Mouse (Mus musculus): ENCODE measurements at regions not wholly inside any gene's neighbourhood (a gene's known extent, or its start where the extent isn't known, plus 50 kb on each side); places are given as distances from the start of the nearest gene placed in this dataset.
A peak's percentile ranks its signal among the peaks of the same experiment; 100 is the strongest.
"Not testable (repeated sequence)": the region's sequence is repeated elsewhere in the genome, so short reads cannot be mapped to it uniquely, and the experiment has no call there.

DNA sequence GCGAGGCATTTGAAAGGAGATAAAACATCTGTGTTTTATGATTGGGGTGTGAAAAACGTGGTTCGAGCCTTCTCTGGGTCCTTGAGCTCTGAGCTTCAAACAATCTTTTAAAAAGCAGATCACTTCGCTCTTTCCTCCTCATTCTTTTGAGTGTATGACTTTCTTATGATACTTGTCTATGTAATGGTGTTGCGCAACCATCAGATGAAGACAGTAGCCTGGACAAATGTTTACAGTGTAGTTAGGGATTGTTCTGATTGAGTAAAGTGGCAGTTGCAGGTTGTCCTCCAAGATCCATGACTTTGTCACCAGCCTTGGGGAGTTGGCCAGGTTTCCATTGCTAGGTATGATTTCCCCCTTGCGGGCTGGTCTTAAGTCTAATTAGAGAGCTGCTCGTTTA, 116.1 kb upstream of the Pfn2 start:
- no peak for DNase-seq (ENCODE audit: low spot score)

DNA sequence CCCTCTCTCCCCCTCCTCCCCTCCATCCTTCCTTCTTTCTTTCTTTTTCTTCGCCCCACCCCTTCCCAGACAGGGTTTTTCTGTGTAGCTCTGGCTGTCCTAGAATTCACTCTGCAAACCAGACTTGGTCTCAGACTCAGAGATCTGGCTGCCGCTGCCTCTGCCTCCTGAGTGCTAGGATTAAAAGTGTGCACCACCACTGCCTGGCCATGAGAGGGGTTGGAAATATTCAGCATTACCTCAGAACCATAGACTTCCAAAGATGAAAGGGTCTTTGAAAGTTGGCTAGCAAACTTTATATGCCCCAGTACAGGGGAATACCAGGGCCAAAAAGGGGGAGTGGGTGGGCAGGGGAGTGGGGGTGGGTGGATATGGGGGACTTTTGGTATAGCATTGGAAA, 122.7 kb upstream of the Pfn2 start:
- not testable (repeated sequence) for DNase-seq (ENCODE audit: low spot score)

DNA sequence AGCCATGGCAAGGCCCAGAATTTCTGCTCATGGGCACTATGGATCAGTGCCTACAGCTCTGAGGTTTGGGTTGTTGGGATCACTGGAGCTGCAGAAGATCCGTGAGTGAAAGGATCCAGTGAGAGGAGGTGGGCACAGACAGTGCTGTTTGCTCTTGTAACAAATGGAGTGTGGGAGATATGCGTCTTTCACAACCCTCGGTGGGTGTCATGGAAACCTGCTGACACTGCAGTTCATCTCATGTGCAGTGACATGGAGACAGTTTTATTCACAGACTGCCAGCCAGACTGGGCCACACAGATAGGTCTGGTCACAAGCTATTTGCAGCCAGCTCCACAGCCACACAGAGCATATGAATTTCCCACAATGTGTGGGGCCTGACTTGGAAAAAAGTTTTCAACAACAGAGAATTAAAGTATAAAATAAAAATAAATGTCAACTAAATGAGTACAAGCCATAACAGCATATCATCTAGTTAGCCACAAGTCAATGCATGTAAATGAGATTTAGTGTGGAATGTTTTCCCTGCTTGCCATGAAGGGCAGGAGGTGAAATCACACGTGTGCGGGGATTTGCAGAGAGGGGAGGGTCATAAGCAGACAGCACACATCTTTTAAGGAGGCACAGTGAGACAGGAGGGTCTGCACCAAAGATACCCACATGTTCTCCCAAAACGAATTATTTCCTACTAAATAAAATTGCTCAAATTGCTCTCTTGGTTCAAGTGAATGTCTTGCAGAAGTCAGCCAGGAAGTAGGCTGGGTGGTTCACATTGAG, 124.8 kb upstream of the Pfn2 start:
- peak; percentile 20 for DNase-seq (ENCODE audit: low spot score)

DNA sequence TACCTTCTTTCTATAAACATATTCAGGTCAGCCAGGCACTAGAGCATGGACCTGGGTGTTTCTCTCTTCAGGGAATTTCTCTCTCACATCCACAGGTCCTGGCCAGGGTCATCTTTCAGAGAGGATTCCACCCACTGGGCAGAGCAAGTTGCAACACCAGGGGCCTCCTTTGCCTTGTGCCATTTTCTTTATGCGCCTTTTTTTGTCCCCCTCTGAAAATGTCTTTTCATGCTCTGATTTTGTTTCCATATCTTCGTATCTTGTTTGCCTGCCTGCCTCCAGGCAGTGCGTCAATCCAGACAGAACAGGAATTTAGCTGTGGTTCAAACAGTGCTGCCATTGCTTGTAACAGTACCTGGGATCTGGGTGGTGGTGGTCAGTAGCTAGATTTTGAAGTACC, 125.7 kb upstream of the Pfn2 start:
- no peak for DNase-seq (ENCODE audit: low spot score)

DNA sequence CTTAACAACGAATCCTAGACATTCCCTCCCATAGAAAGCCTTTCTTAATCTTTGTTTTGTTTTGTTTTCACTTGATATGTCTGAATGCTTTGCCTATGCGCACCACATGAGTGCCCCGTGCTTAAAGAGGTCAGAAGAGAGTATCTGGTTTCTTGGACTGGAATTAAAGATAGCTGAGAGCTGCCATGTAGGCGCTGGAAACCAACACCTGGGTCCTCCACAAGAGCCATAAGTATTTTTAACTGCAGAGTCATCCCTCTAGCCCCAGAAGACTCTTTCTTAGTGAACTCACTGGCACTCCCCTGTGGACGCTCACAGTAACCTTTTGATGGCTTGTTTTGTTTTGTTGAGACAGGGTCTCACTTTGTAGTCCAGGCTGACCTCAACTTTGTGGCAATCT, 127.5 kb upstream of the Pfn2 start:
- no peak for DNase-seq (ENCODE audit: low spot score)

DNA sequence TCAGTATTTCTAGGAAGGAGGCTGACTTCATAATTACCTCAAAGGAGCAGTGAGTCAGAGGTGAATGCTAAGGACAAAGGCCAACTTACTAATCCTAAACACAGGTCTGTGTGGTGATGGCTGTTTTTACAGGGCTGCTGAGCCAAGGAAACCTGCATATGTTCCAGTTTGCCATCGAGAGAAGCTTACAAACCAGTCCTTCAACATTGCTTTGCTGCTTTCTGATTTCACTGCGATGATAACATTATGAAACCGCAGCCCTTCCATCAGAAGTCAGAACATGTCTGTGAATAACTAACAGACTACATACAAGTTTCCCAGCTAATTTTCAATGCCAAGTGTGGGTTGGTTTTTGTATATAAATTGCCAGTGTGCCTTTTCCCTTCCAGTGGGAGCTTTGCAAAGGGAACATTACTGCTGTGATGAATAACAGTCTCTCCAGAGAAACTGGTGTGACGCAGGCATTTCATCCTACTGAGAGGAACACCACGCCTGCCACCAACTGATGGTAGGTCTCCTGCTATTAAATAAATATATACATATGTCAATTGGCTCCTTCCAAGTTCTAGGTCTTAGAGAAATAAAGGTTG, 128.9 kb upstream of the Pfn2 start:
- peak; percentile 21 for DNase-seq (ENCODE audit: low spot score)

DNA sequence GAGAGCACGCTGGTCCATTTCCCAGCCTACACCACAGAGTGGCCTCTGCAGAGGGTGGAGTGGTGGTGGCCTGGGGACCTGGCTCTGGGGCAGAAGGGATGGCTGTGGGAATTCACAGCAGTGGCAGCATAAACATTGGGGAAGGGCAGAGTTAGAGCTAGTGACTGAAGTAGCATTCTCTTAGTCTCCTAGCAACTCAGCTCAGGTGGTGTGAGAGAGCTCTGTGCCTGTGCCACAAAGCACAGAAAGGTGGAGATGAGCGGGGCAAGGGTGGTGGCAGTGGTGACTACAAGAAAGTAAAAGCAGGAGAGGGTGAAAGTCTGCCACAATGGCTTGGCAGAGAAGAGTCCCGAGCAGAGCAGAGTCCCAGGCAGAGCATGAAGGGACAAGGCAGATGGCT, 140.3 kb upstream of the Pfn2 start:
- DNase-seq (ENCODE audit: low spot score) = no peak

DNA sequence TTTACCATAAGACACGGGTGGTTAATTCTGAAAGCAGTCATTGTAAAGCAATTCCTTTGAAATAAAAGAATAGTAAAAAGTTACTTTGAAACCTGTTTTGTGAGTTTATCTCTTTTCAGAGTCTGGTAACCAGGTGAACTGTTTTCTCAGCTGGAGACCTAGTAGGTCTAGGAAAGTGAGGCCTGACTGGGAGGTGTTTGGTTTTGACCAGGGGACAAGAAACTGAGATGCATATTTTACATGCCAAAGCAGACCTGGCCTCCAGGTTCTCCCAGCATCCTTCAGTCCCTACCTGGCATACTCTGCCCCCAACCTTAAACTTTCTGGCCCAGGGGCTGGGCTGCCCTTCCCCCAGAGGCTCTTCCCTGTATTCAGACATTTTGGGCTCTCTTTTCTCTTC, 142.9 kb upstream of the Pfn2 start:
- DNase-seq (ENCODE audit: low spot score) = no peak

DNA sequence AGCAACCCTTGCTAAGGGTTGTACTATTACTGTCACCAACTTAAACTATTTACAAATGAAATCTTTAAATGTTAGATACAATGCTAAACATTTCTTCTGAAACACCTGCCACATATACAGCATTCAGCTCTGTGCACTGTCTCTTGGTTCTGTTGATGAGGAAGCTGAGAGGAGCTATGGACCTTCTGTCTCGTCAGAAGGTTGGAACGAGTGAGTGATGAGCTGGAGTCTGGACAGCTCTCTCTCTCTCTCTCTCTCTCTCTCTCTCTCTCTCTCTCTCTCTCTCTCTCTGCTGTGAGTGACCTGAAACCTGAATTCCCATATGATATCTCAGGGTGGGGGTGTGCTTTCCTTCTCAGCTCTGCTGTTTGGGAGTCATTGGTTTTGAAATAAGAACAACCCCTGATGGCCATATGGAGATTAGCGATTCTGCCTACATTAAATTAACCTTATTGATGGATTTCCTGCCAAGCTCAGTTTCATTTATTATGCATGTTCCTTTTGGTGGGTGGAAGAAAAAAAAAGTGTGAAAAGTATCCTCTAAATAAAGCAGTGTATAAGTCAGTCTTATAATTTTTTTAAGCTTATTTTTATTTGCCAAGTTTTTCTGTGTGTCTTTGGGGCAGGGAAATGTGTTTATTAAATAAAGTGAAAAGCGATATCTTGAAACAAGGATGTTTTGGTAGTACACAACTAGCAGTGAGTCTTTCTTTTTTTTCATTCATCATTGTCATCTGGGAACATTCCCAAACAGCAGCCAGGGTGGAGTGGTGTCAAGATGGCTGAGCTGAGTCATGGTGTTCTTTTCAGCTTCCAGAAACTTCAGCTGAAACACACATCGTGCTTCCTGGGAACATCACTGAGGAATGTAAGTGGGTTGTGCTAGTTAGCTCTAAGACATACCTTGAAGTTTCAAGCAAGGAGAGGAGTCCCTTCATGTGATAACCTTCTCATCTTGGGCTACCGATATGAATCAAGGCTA, 150.5 kb upstream of the Pfn2 start:
- peak; percentile 31 for DNase-seq (ENCODE audit: low spot score)

DNA sequence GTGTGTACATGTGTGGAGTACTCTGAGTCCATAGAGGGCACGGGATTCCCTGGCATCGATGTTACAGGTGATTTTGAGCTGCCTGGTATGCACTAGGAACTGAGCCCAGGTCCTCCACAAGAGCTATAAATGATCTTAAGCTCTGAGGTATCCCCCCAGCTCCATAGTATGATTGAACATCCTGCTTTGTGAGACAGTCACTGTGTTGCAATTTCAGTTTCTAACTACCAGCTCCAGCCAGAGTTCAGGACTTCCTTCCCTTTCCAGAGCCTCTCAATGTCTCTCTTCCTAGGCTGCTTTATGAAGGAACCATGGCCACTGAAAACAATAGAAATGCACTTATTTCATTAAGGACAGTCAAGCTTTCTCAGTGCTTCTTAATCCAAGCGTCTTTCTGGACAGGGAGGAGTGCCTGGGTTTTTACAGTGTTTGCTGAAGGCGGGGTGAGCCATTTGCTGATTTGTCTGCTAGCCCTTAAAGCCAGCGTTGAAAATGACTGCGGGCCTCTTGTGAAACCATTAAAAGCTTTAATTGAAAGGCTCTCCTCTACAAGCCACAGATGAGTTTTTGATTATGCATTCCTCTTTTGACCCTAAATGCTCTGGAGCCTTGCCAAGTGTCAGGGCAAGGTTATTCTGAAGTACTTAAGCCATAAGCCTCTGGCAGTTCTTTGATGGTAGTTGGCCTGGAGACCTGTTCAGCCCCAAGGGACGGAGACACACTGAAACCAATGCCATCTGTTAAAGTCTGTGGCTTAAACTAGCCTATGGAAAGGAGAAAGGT, 155.1 kb upstream of the Pfn2 start:
- no peak for DNase-seq (ENCODE audit: low spot score)

DNA sequence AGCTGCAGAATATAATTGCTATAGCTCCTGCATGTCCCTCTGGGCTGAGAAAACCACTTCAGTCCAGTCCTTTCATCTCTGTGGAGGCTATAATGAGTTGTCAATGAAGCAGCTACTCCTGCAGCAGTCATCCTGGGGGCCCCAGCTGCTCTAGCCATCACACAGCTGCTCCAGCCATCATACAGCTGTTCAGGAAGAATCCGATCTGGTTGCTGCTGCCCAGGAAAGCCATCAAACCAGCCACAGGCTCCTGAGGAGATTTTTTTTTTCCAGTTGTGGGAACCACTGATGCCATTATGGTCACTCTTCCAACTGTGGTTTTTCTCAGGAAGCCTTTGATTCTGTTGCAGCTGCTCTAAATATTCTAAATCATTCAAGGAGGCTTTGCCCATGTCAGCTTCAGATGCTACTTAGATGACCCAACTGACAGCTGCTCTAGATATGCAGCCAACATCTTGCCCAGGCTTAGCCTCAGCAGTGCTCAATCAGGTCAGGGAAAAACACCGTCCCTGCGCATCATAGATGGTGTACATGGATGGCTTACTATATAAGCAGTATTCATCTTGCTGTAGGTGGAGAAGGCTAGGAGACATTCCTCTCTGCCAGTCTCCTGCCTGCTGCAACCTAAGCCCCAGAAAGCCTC, 177.0 kb upstream of the Pfn2 start:
- DNase-seq (ENCODE audit: low spot score) = no peak

DNA sequence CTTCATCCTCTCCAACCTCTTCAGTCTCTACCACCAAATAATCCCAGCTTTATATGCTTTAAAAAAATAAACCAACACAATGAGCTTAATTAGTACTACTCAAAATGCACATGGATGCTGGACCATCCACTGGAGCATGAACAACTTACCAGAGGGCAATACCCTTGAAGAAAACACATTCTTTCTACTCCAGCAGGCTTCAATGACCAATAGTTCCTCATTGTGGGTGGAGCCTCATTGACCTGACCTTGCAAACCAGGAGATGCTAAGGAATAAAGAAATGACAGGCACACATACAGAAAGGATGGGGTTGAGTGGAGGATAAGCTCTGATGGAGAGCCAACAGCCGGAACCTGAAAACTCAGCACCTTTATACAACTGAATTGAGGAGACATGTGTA, 201.7 kb upstream of the Pfn2 start:
- no peak for DNase-seq (ENCODE audit: low spot score)

DNA sequence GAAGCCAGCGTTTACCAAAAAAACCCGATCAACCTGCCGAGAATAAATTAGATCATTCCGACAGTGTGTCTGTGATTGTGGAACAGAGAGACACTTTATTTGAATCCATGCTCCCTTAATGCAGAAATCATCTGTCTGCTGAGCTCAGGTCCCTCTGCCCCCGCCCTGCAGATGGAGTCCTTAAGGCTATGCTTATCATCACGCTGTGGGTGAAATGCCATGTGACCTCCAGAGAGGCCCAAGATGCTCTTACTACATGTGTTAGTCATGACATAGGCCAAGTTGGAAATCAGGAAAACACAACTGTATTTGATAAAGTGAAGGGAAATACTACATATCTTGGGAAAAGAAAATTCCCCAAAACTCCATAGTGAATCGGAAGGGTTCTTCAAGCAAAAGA, 206.8 kb upstream of the Pfn2 start:
- DNase-seq (ENCODE audit: low spot score) = no peak

DNA sequence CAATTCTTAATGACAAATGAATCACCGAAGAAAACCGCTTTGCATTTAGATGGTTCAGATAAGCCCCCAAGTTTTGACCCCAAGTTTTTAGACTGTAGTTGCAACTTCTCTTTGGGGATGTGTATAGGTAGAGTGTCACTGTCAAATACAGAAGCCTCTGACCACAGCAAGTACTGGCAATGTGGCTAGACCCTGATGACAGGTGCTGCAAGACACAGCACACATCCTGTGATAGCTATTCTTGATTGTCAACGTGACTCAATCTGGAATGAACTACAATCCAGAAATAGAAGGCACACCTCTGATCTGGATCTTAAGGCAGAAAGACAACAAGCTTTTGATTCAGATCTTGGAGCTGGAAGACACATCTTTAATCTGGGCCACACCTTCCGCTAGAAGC, 207.3 kb upstream of the Pfn2 start:
- DNase-seq (ENCODE audit: low spot score) = no peak

DNA sequence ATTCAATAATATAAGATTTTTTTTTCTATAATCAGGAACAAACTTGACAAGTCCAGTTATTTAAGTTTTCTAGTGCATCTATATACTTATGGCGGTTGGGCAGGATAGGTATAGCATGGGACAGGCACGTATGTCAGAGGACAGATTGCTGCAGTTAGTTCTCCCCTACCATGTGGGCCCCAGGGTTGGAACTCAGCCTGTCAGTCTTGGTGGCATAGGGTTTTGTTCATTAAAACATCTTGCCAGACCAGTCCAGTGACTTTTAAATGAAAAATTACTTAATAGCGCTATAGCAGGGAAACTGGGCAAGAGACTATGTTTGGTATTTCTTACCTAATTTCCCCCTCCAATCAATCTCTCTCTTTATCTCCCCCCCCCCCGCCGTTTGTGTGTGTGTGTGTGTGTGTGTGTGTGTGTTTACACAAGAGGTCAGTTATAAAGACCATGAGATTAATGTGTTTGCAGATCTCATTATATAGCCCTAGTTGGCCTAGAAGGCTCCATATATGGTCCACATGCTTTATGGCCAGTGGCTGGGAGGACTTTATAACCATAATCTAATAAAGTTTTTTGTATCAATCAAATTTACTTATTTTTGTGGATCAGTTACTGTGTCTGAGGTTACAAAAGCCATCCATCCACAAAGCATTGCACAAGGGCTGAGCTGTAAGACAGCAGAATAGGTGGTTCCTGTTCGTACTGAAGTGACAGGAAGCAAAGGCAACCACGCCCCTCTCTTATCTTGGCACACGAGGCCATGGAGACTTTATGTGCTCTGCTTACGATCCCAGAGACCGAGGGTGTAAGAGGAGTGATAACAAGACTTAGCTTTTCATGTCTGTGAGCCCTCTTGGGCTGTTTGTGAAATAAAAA, 208.5 kb upstream of the Pfn2 start:
- DNase-seq (ENCODE audit: low spot score) = no peak

DNA sequence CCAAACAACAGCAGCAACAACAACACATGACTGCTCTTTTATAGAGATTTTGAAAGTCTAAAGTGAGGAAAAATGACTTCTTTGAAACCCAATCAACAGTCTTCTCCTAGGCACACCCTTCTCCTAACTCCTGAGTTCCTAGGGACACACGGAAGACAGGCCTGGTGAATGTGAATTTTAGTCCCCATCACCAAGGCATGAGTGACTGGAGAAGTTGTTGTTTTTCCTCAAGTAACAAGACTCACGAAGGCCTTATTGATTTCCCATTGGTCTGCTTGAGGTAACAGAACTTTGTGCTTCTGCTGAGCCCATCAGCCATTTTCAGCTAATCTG, 209.2 kb upstream of the Pfn2 start:
- no peak for DNase-seq (ENCODE audit: low spot score)

DNA sequence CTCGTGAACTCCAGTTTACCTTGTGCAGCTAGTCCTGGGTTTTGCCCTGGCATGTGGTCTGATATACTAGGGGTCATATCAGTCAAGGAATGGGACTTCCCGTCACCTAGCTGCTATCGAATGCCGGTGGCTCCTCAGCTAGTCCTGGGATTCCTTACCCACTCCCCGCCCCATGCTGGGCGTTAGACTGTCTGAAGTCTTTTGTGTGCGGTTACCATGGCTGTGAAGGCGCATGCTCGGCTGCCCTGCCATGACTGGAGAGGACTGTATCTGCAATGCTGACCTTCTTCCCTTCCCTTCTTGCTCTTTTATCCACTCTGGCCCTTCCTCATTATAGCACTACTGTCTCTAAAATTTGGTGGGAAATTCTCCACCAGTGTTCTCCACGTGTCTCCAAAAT, 210.3 kb upstream of the Pfn2 start:
- no peak for DNase-seq (ENCODE audit: low spot score)

DNA sequence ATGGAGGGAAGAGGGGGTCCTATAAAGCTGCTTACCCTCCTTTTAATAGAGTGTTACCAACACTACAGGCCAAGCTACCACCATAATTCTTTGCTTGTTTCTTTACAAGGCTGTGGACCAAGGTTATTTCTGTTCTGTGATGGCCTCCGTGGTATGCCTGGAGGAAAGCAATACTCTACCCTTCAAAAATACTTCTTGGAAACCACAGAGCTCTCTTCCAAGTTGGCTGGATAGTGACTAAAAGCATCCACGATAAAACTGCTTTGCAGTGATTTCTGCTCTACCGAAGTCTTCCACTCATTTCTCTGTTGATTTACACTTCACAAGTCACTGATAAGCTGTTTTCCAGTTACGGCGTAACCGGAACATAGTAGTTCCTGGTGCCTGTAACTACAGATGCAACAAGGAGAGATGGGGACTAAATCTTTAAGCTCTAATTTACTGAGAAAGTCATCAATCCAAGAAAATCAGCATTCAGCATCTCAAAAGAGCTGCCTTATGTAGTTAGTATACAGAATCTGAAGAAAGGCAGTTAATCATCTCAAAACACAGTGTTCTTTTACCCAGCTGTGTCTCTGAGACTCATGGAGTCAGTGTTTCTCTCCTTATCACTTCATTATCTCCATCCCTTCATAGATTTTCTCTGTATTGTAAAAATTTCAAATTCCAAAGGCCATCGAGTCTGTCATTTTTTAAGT, 216.1 kb upstream of the Pfn2 start:
- DNase-seq (ENCODE audit: low spot score) = no peak

DNA sequence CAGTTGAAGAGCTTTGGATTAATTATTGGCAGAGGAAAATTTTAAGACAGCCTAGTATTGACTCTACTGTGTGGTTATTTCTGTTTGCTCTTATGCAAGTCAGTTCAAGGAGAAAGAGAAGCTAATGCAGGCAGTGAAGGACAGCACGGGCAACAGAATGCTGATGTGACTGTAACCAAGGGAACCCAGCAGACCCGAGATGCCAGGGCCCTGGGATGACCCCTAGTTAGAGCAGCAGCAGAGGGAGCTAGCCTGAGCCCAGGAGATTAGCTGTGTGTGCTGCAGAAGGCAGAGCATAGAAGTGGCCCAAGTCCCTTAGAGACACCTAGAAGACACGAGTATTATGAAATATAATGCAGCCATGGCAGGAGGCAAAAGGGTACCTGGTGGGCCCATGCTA, 223.7 kb upstream of the Pfn2 start:
- no peak for DNase-seq (ENCODE audit: low spot score)

DNA sequence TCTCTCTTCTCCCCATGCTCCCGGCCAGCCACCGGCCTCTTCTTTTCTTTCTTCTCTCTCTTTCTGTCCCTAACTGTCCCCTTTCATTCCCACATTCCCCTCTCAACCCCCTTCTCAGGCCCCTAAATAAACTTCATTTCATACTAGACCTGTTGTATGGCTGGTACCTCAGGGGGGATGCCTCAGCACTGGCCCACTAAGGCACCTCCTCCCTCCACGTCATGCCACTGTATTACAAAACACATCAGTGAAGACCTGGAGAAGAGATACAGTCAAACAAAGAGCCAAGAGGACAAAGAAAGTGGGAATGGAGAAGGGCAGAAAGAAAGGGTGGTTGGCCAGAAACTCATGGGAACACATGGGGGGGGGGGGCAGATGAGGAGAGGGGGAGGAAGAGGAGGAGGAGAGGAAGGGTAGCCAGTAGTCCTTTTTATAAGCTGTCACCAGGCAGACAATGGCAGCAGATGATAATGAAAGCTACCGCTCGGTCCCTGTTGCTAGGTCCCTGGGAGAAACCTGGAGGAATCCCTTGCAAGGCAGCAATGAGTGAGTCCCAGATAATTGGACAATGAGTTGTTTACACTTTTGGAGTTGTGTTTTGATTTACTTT, 224.5 kb upstream of the Pfn2 start:
- no peak for DNase-seq (ENCODE audit: low spot score)
